Mouse (Mus musculus): ENCODE results near the gene Cbx2. TPM values are rescaled to one million over a fixed set of nuclear protein-coding genes. Genes with fewer than 3 reads are reported as not detected.

Gene Cbx2
- polyA plus RNA-seq, 2 experiments, result 29.1 to 35.7 TPM

- ATAC-seq (ENCODE audit: low FRiP score, low read depth) (no peak), DNase-seq (ENCODE audit: low spot score) (no peak)
- Histone ChIP-seq H3K36me3 (ENCODE audit: control insufficient read depth, insufficient read depth, low read length) (no peaks in the 10 kb centered on the region), H3K27ac (replicated peaks; ENCODE audit: low read depth, low read length) (no peak overlapping the region), H3K9me3 (ENCODE audit: control insufficient read depth, low read length) (no peaks in the 10 kb centered on the region), H3K4me1 (ENCODE audit: control insufficient read depth, insufficient read depth, low read length) (peaks cover 34% of the 10 kb centered on the region), H3K27me3 (ENCODE audit: control insufficient read depth, insufficient read depth, low read length) (peaks cover 74% of the 10 kb centered on the region), H3K4me3 (replicated peaks; ENCODE audit: low read length) (peak overlapping the region; percentile 18), H3K4me2 (replicated peaks; ENCODE audit: low read depth, low read length, severe bottlenecking) (peak overlapping the region; percentile 98), H3K9ac (ENCODE audit: low read depth, low read length, severe bottlenecking) (no peak overlapping the region; the same call in 1 of the 2 replicates)
- 0 out of 2 replicates have a peak, but pooled peaks have one; percentile 18 for TF ChIP-seq POLR2A (IDR thresholded peaks at IDR 0.05; ENCODE audit: borderline replicate concordance, extremely low read depth, insufficient read depth, insufficient read length)
- 2% methylated on average over 56 of the region's 58 CpGs for WGBS
Measured at GRCm38 (mm10) chr11:119058041-119058995, 35.6 kb downstream of the Cbx2 start.

DNA sequence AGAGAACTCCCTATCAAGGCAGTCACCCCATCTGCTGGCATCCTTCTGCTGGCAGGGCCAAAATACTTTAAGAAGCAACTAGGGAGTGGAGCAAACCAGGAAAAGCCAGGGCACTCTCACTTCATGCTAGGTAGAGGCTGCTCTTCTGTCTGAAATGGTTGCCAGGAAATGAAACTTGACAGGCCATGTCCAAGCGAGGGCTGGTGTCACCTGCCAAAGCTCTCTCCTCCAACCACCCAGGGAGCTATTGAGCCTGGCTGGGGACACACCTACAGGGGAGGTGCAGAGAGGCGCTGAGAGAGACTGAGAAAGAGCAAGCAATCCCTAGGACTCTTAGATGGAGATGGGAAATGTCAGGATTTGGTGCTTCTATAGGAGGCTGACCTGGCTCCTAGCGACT lies 36.5 kb downstream of the Cbx2 start:
- ATAC-seq (ENCODE audit: low FRiP score, low read depth), result no peak
- Histone ChIP-seq H3K9me3 (ENCODE audit: control insufficient read depth, low read length) (no peaks in the 10 kb centered on the region), H3K9ac (ENCODE audit: low read depth, low read length, severe bottlenecking) (no peak overlapping the region), H3K27me3 (ENCODE audit: control insufficient read depth, insufficient read depth, low read length) (peaks cover 67% of the 10 kb centered on the region), H3K4me1 (ENCODE audit: control insufficient read depth, insufficient read depth, low read length) (peaks cover 27% of the 10 kb centered on the region), H3K27ac (replicated peaks; ENCODE audit: low read depth, low read length) (no peak overlapping the region), H3K4me2 (replicated peaks; ENCODE audit: low read depth, low read length, severe bottlenecking) (no peak overlapping the region), H3K36me3 (ENCODE audit: control insufficient read depth, insufficient read depth, low read length) (no peaks in the 10 kb centered on the region), H3K4me3 (replicated peaks; ENCODE audit: low read length) (no peak overlapping the region)
- WGBS, result 10% methylated on average over 3 of the region's 3 CpGs
- TF ChIP-seq POLR2A (IDR thresholded peaks at IDR 0.05; ENCODE audit: borderline replicate concordance, extremely low read depth, insufficient read depth, insufficient read length), result no peak
- no peak for DNase-seq (ENCODE audit: low spot score)

GRCm38 (mm10) chr11:119066841-119067240 lies 44.1 kb downstream of the Cbx2 start:
- DNase-seq (ENCODE audit: low spot score), result no peak
- no peak overlapping the region for H3K27ac ChIP-seq (replicated peaks; ENCODE audit: low read depth, low read length)
- no peak overlapping the region for H3K4me3 ChIP-seq (replicated peaks; ENCODE audit: low read length)
- H3K9me3 ChIP-seq (ENCODE audit: control insufficient read depth, low read length), result peaks cover 5% of the 10 kb centered on the region; the same call in 1 of the 2 replicates
- no peak for ATAC-seq (ENCODE audit: low FRiP score, low read depth)
- no peaks in the 10 kb centered on the region for H3K27me3 ChIP-seq (ENCODE audit: control insufficient read depth, insufficient read depth, low read length)
- no peak overlapping the region for H3K4me2 ChIP-seq (replicated peaks; ENCODE audit: low read depth, low read length, severe bottlenecking)
- H3K9ac ChIP-seq (ENCODE audit: low read depth, low read length, severe bottlenecking), result no peak overlapping the region
- no peaks in the 10 kb centered on the region for H3K36me3 ChIP-seq (ENCODE audit: control insufficient read depth, insufficient read depth, low read length)
- no peak for TF ChIP-seq POLR2A (IDR thresholded peaks at IDR 0.05; ENCODE audit: borderline replicate concordance, extremely low read depth, insufficient read depth, insufficient read length)
- no peaks in the 10 kb centered on the region for H3K4me1 ChIP-seq (ENCODE audit: control insufficient read depth, insufficient read depth, low read length)
- 85% methylated on average over 8 of the region's 8 CpGs for WGBS

DNA sequence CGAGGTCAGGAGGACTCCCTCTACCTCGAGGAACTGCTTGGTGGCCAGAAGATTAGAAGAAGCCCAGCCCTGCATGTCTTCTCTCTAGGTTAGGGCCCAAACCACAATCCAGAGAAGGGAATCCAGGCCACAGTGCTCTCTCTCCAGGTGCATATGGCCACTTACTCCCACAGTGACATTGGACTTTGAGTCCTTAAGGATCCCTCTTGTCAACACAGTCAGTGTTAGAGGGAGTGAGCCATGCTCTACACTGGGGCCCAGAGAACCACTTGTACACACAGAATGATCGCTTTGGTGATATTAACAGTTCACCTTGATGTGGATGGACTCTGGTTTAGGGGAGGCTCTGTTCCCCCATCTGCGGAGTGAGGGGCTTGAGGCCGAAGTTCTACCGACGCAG lies 49.5 kb downstream of the Cbx2 start:
- TF ChIP-seq POLR2A (IDR thresholded peaks at IDR 0.05; ENCODE audit: borderline replicate concordance, extremely low read depth, insufficient read depth, insufficient read length), result no peak
- Histone ChIP-seq H3K27me3 (ENCODE audit: control insufficient read depth, insufficient read depth, low read length) (no peaks in the 10 kb centered on the region), H3K9ac (ENCODE audit: low read depth, low read length, severe bottlenecking) (no peak overlapping the region), H3K4me1 (ENCODE audit: control insufficient read depth, insufficient read depth, low read length) (peaks cover 7% of the 10 kb centered on the region), H3K9me3 (ENCODE audit: control insufficient read depth, low read length) (peaks cover 5% of the 10 kb centered on the region; the same call in 1 of the 2 replicates), H3K27ac (replicated peaks; ENCODE audit: low read depth, low read length) (no peak overlapping the region), H3K4me2 (replicated peaks; ENCODE audit: low read depth, low read length, severe bottlenecking) (no peak overlapping the region), H3K36me3 (ENCODE audit: control insufficient read depth, insufficient read depth, low read length) (no peaks in the 10 kb centered on the region), H3K4me3 (replicated peaks; ENCODE audit: low read length) (no peak overlapping the region)
- no peak for ATAC-seq (ENCODE audit: low FRiP score, low read depth)
- no peak for DNase-seq (ENCODE audit: low spot score)
- 83% methylated on average over 7 of the region's 7 CpGs for WGBS

- DNase-seq (ENCODE audit: low spot score) (no peak), ATAC-seq (ENCODE audit: low FRiP score, low read depth) (no peak)
- H3K36me3 ChIP-seq (ENCODE audit: control insufficient read depth, insufficient read depth, low read length), result 0 out of 2 replicates have a peak, but pooled peaks cover 6% of the 10 kb centered on the region
- no peak overlapping the region for H3K9ac ChIP-seq (ENCODE audit: low read depth, low read length, severe bottlenecking)
- H3K4me3 ChIP-seq (replicated peaks; ENCODE audit: low read length), result no peak overlapping the region
- 71% methylated on average over 6 of the region's 6 CpGs for WGBS
- peaks cover 5% of the 10 kb centered on the region; the same call in 1 of the 2 replicates for H3K9me3 ChIP-seq (ENCODE audit: control insufficient read depth, low read length)
- no peak for TF ChIP-seq POLR2A (IDR thresholded peaks at IDR 0.05; ENCODE audit: borderline replicate concordance, extremely low read depth, insufficient read depth, insufficient read length)
- H3K4me1 ChIP-seq (ENCODE audit: control insufficient read depth, insufficient read depth, low read length), result peaks cover 7% of the 10 kb centered on the region
- no peak overlapping the region for H3K27ac ChIP-seq (replicated peaks; ENCODE audit: low read depth, low read length)
- no peaks in the 10 kb centered on the region for H3K27me3 ChIP-seq (ENCODE audit: control insufficient read depth, insufficient read depth, low read length)
- H3K4me2 ChIP-seq (replicated peaks; ENCODE audit: low read depth, low read length, severe bottlenecking), result no peak overlapping the region
Measured at GRCm38 (mm10) chr11:119072986-119073385, 50.2 kb downstream of the Cbx2 start.

All from limb, embryonic 14.5 days (tissue).